Mouse (Mus musculus) left cerebral cortex, postnatal 14 days (tissue): Measurements from ENCODE around the gene Mrln. TPM values are rescaled to one million over a fixed set of nuclear protein-coding genes. Genes with fewer than 3 reads are reported as not detected.

ENCODE experiments used
- DNase-seq, 2 experiments: peaks; one replicate each; pipeline ENCODE4 v3.0.0; 2021 to 2022; ENCODE audit warnings: low spot score in 2 of 2, mixed read lengths in 1 of 2
- intact Hi-C: fragments of 180-260 bp; cut with DNase I; formaldehyde crosslinking; loops from one replicate; pipeline ENCODE4 v1.15.1; 2025
- total RNA-seq, 2 experiments: library from RNA; stranded (reverse); gene quantifications; 2 replicates each; pipeline ENCODE4 v1.2.3; 2021

The Mrln gene
- total RNA-seq, 2 experiments from 2014 or later: not detected

GRCm38 (mm10) chr10:70244921-70245558 is 40.6 kb downstream of the Mrln start, which contains the start of gene Slc16a9:
TSS of gene Slc16a9 (plus strand) at chr10:70245100.
- intact Hi-C loops: loop anchor here (5.0 kb wide), 1 partner anchor 33 kb away; no protein-coding TSS in a partner anchor
- peak; percentile 29 to 32 for DNase-seq

GRCm38 (mm10) chr10:70245559-70245945 is 41.1 kb downstream of the Mrln start:
- DNase-seq: no peak
- intact Hi-C loops: loop anchor here (5.0 kb wide), 1 partner anchor 33 kb away; no protein-coding TSS in a partner anchor

- DNase-seq: no peak
- intact Hi-C loops: loop anchor here (5.0 kb wide), 1 partner anchor 34 kb away; no protein-coding TSS in a partner anchor
Measured at GRCm38 (mm10) chr10:70246076-70246475, 41.6 kb downstream of the Mrln start.

GRCm38 (mm10) chr10:70250354-70250753 is 45.9 kb downstream of the Mrln start:
- DNase-seq: no peak
- intact Hi-C loops: no loop called here

GRCm38 (mm10) chr10:70250766-70251165 is 46.3 kb downstream of the Mrln start:
- intact Hi-C loops: no loop called here
- DNase-seq: no peak

GRCm38 (mm10) chr10:70254666-70255065 is 50.2 kb downstream of the Mrln start:
- no peak for DNase-seq
- intact Hi-C loops: no loop called here

GRCm38 (mm10) chr10:70255601-70256210 is 51.2 kb downstream of the Mrln start:
- no peak for DNase-seq
- intact Hi-C loops: no loop called here

- no peak for DNase-seq
- intact Hi-C loops: no loop called here
Measured at GRCm38 (mm10) chr10:70257029-70257428, 52.6 kb downstream of the Mrln start.

GRCm38 (mm10) chr10:70260904-70261303 is 56.4 kb downstream of the Mrln start:
- DNase-seq: no peak
- intact Hi-C loops: no loop called here

GRCm38 (mm10) chr10:70262051-70262450 is 57.6 kb downstream of the Mrln start:
- intact Hi-C loops: no loop called here
- DNase-seq: no peak

GRCm38 (mm10) chr10:70263681-70264189 is 59.3 kb downstream of the Mrln start:
- intact Hi-C loops: no loop called here
- DNase-seq: no peak

GRCm38 (mm10) chr10:70264337-70265036 is 60.0 kb downstream of the Mrln start:
- no peak for DNase-seq
- intact Hi-C loops: no loop called here

- peak in 1 of 2 experiments; percentile 30 for DNase-seq
- intact Hi-C loops: no loop called here
Measured at GRCm38 (mm10) chr10:70266501-70266900, 62.0 kb downstream of the Mrln start.

GRCm38 (mm10) chr10:70268581-70269446 is 64.3 kb downstream of the Mrln start:
- DNase-seq: no peak
- intact Hi-C loops: no loop called here

Other genes with a start within 250 kb of the Mrln start
- gene Ccdc6, start 107.5 kb upstream of the Mrln start, total RNA-seq: 10 to 100 TPM; 53.9 to 58.8 TPM
- gene Slc16a9, start 40.4 kb downstream of the Mrln start, total RNA-seq: 1 to 10 TPM; 3.4 to 5.7 TPM
- 10 to 100 TPM; 46.9 to 50.9 TPM for gene Fam13c, start 235.8 kb downstream of the Mrln start, total RNA-seq